Mouse (Mus musculus) liver, postnatal 0 days (tissue): ENCODE data around the gene Slc29a2.

Experiments
- CTCF ChIP-seq: sonication (generic); IDR thresholded peaks from 2 replicates; pipeline ENCODE4 v1.5.1; 2016; ENCODE audit warnings: antibody characterized with exemption, low read depth
- EP300 ChIP-seq: IDR thresholded peaks from 2 replicates; pipeline ENCODE4 v1.6.1; 2016; ENCODE audit warnings: antibody characterized with exemption, low read depth, mild to moderate bottlenecking

DNA sequence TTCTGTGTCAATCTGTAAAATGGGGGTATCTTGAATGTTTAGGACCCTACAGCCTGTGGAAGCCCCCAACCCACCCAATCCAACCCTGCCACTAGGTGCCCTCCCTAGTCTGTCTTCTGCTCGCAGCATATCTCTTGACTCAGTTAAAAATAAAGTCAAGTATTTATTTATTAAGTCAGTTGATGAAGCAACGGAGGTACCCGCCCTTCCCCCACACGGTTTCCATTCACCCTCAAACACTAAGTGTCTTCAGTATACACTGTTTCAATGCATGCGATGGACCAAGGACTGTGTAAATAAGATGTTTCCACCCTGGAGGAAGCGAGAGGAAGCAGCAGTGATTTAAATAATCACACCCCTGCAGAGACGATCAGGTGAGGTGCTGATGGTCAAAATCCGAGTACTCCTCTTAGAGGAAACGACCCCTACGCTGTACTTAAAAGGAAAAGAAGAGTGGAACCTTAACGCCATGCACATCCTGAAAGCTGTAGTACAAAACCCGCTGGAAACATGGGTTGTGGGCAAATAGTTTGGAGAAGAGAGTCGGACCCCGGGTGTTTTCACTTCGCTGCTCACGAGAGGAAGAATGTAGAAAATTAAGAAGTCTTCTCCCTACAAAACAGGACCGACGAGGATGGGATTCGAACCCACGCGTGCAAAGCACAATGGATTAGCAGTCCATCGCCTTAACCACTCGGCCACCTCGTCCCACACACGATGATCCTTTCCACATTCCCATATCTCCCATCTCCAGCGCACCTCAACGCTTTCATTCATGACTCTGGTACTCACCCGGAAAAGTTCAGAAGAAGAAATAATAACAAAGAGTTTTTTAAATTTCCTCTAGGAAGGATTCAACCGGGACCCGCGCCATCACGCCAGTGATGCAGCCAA is 14.3 kb downstream of the Slc29a2 start:
- TF ChIP-seq CTCF (no peak), EP300 (no peak)
